Mouse (Mus musculus) mouse trophoblast stem cell (cell line): ENCODE data around the gene Thap2.

ENCODE experiments used
- in situ Hi-C, 2 experiments: fragments of 300-500 bp; cut with MseI, MboI; formaldehyde crosslinking; loops; 2 replicates in 1 of 2; 3 replicates in 1 of 2; pipeline ENCODE4 v1.15.1; 2025

Gene Thap2

DNA sequence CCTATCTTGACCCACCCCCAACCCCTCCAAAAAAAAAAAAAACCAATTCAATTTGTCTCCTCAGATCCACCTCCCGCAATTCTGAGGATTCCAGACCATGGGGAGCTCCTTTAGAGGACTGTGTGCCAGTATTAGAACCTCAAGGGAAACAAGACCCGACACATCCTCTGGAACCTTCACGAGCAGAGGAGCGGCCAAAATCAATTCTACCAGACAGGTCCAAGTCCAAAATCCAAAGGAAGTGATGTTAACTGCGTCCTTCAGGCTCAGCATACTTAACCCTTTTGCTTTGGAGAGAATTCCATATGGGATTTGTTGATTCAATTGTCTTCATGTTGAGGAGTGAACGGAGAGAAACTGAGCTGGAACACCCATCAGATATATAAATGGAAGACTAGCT lies 29.2 kb downstream of the Thap2 start:
- in situ Hi-C loops, result no loop called here

DNA sequence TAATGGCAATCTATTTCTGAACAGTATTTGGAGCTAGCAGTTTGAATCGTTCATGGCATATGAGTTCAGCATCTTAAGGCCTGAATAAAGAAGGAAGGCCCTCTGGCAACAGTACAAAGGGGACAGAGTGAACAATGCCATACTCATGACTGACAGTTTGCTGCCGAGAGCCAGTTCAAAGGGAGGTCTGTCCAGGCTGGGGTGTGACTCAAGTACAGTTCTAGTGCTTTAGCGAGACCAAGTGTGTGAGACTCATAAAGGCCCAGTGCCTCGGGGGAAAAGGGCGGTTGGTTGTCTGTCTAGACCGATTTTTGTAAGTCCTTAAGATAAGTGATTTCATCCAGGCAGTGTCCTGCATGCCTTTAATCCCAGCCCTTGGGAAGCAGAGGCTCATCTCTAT lies 29.7 kb downstream of the Thap2 start:
- in situ Hi-C loops, result no loop called here

DNA sequence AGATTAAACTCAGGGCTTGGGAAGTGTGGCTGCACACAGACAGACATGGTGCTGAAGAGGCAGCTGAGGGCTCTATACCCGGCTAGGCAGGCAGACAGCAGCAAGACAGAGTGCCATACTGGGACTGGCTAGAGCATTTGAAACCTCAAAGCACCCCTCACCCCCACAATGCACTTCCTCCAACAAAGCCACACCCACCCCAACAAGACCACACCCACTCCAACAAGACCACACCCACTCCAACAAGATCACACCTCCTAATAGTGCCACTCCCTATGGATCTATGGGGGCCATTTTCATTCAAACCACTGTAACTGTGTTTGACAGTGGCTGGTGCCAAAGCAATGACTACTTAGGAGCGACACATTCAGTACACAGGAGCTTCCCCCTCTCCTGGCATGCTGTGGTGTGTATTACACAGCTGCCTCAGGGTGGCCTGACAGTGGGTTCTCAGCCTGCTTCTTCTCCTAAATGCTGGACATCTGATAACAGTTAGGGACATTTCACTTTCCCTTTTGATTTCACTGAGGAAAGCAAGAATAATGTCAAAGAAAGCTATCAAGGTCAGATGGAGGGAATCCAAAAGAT lies 33.3 kb downstream of the Thap2 start:
- in situ Hi-C loops, result no loop called here

DNA sequence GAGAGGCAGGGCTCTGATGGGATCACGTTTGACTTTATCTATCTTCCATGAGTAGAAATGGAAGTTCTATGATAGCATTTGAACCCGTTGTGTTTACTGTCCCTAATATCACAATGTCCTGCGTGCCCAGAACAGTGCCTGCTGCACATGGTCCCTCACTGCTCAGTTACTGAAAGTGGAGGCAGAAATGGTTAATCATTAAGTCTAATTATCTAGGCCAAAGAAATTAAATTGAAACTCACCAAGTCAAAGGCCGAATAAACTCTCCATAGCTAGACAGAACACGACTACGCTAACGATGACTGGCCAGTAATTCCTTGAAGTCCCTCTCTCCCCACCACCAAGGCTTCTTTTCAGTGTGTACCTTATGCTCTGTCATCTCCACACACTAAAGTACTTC lies 34.7 kb downstream of the Thap2 start:
- in situ Hi-C loops, result no loop called here

DNA sequence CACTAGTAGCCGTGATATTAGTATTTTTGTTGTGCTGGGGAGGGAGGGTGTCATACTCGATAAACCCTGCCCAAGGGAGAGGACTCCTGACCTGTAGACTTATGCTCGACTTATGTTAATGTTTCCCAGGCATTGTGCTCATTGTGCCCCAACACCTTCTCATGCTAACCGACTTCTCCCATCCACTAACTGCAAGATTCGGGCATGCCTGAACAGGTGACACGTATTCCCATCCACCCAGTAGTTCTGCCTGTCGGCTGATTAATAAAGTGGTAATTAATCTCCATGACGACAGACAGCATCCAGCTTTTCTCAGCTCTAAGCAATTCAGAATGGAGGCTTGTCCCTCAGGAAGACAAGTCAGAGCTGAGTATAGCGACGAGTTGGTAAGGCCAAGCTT lies 35.2 kb downstream of the Thap2 start:
- in situ Hi-C loops, result no loop called here

DNA sequence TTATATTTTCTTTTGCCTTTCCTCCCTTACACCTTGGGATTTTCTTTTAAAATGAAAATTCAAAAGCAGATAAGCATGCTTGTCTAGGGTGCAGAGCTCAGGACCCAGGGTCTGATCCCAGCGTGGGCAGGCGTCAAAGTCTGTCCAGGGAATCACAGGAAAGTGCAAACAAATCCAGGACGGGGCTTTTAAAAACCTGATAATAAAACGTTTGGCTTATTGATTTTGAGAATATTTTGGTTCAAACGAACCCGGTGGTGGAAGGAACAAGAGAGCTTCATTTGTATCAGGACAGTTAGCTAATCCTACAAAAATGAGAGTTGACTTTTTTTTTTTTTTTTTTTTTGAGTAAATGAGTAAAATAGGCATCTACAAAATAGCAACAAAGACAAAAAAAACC lies 36.1 kb downstream of the Thap2 start:
- in situ Hi-C loops, result no loop called here

DNA sequence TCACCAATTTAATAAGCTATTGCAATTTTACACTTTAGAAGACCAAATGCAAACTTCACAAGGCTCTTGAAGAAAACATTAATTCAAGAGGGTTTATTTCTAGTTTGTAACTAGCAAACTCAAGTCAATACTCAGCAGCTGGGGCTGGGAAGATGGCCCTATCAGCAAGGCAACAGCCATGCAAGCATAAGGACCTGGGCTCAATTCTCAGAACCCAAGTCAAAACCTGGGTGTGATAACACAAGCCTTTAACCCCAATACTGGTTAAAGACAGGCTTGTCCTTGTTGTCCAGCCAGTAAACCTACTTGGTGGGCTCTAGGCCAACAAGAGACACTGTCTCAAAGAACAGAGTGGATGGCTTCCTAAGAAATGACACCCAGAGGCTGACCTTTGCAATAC lies 37.8 kb downstream of the Thap2 start:
- in situ Hi-C loops, result no loop called here

DNA sequence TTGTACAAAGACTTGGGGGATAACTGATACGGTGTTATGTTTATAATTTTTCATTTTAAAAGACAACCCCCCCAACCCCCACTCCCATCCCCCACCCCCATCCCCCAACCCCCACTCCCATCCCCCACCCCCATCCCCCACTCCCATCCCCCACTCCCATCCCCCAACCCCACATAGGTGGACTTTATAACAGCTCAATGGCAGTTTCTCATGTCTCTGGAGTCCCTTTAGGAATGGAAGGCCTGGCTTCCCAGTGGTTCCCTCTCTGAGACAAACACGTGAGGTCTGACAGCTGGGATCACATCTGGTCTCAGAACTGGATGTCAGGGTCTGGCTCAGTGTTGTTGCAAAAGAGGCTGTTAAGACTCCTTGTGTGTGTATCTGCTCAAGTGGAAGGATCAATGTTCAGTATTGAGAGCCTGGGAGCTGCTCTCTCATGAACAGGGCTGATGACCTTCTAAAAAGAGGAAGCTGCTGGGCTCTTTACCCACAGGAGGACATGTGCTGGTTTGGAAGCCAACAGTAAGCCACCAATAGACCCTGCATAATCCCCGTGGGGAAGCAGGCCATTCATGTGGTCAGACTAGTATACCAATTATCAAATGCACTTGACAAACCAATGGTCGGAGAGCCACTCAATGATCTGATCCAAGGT lies 41.3 kb downstream of the Thap2 start:
- in situ Hi-C loops, result no loop called here

DNA sequence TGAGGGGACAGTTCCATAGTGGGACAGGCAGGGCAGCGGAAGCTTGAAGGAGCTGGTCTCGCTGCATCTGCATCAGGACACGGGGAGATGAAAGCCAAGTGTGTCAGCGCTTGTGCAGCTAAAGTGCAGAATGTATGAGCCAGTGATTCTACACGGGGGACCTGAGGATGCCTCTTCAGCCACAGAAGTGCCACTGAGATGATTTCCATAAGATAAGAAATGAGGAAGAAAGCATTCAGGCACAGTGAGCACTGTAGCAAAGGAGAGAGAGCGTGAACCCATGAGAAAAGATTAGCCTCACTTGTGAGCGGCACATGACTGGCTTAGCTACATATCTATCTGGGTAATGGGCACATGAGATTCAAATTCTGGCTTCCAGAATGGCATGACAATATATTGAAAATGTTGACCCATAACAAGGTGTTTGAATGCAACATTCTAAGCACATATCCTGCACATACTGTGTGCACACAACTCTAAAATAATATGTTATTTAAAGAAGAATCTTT lies 44.4 kb downstream of the Thap2 start:
- in situ Hi-C loops, result no loop called here

DNA sequence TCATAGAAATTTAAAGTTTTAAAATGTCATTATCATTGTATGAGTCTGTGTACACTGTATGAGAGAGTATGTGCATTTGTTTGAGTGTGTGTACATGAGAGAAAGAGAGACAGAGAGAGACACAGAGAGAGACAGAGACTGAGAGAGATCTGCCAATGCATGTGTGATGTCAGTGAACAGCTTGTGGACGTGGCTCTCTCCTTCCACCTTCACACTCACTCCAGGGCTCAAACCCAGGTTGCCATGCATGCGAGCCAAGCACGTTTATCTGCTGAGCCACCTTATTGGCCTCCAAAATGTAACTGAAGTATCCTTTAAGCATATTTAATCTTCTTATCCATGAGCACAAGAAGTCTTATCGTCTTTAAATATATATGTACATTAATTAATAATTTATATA lies 47.3 kb downstream of the Thap2 start:
- in situ Hi-C loops, result no loop called here

DNA sequence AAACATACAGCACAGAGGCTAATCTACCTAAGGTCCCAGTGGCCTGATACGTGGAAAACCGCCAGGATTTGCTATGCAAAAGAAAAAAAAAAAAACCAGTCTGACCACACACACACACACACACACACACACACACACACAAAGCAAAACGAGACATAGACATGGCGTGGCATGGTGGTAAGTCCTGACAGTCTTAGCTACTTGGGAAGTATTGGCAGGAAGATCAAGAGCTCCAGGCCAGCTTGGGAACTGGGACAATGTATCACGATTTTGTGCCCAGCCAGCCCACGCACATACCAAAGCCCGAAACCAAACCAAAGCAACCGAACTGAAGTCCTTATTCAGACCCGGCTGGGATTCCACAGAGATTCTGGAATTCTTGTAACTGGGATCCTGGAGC lies 50.7 kb downstream of the Thap2 start:
- in situ Hi-C loops, result no loop called here

DNA sequence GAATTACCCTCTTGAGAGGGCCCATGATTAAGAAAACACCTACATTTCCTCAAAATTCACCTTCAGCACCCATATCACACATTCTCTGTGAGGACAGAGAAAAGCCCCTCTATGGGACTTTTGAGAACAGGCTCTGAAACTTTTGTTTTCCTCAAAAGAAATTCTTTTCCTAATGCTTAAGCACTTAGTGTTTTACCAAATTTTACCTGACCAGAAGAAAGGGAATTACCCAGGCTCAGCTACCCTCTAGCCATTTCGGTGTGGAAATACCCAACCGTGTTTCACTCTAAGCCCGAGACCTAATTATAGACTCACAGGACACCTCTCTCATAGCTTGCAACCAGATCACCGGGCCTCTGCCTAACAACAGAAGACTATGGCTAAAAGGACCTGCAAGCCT lies 51.2 kb downstream of the Thap2 start:
- in situ Hi-C loops, result no loop called here

DNA sequence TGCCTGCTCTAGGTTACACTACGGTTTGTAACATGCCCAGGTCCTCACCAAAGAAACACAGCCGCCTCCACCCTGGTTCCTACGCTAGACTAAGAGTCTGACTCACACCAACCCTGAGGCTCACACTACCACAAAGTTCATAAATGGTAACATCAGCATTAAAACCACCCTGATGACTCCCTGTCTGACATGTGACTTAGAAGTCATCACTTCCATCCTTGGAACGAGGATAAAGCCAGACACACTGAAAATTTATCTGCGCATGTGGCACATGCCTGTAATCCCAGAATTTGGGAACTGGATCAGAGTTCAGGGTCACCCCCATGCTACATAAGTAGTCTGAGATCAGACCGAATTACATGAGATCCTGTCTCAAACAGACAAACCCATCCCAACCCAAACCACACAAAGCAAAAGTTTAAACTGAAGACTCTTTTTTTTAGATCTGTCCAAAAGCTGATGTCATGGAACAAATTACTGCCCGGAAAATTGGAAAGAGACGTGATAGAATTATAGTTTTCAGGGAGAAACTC lies 51.8 kb downstream of the Thap2 start:
- in situ Hi-C loops, result no loop called here

DNA sequence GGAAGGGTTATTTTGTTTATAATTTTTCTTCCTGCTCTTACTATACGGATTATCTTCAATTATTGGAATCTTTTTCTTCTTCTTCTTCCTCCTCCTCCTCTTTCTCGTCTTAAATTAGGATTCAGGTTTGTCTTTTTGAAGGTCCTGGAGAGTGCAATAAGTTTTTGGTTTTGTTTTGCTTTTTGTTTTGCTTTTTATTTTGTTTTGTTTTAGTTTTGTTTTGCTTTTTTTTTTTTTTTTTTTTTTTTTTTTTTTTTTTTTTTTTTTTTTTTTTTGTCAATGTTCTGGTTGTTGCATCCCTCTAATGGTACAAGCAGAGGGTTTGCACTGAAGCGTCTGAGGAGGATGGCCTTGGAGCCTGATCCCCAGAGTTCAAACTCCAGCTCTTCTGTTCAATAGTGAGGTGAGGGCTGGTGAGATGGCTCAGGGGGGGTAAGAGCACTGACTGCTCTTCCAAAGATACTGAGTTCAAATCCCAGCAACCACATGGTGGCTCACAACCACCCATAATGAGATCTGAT lies 55.2 kb downstream of the Thap2 start:
- in situ Hi-C loops, result no loop called here

DNA sequence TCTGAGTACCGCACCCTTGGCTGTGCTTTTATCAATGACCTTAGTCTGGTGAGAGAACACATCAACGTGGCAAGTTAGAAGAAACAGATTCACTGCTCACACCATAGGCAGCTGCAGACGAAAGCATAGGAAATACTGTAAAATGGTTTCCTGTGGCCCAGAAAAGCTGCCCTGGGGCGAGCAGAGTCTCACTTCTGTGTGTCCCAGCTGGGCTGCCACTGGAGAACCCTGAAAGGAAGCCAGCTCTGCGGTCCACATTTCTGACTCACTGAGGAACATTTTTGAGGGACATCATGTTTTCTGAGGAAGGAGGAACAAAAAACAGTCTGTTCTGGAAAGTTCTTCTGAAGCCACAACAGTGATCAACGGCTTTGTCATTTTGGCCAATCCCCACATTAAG lies 55.7 kb downstream of the Thap2 start:
- in situ Hi-C loops, result no loop called here

DNA sequence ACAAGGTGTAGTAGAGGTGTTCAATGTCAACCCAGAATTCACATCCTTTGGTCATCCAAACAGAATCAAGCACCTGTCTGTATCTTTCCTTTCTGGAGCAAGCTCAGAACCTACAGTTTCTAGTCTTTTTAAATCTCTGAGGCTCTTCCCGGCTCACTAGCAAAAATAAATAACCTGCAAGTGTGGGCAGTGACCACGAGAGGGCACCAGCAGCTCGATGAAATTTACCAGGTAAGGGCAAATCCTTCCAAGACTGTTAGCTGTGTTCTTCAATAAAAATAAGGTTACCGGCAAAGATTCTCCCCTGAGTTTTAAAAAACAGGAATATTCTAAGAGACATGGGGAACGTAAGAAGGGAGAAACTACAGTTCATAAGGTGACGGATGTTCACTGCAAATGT lies 60.9 kb downstream of the Thap2 start:
- in situ Hi-C loops, result no loop called here

DNA sequence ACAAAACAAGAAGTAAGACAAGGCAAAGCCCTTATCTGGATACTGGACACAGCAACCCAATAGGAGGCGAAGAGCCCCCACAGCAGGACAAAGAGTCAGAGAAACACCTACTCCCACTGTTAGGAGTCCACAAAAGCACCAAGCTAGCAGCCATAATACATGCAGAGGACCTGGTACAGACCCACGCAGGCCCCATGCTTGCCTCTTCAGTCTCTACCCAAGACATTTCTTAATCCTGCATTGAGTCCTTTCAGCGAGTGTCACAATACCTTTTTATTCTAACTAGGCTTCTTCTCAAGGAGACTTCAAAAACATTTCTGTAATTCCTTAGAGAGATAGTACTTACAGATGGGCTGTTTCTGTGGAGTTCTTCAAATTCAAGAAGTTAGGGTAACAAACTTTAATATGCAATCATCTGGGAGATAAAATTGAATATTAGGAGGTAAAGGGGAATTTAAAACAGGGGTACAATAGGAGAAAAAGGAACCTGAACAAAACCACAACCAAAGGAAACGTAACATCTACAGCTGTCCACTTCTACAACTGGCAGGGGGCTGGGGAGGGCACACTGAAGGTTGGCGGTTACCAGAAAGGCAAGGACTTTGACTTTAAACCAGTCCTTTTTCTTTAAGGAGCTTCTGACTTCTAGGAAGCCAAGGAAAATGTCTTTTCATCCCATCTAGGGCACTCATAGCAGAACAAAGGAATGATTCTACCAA lies 62.8 kb downstream of the Thap2 start:
- in situ Hi-C loops, result no loop called here
